Mouse (Mus musculus) liver, embryonic 14.5 days (tissue): ENCODE results near the gene Defb48. TPM values are rescaled to one million over a fixed set of nuclear protein-coding genes. Genes with fewer than 3 reads are reported as not detected.
A peak's percentile ranks its signal among the peaks of the same experiment; 100 is the strongest.

Experiments
- ATAC-seq: fragments of 200-750 bp; cut with Nextera tagmentation; 2 replicates; pipeline ENCODE4 v1.8.0; 2017; ENCODE audit warnings: moderate number of reproducible peaks, mild to moderate bottlenecking, moderate library complexity; ENCODE audit not compliant: insufficient read depth
- DNase-seq, 3 experiments: peaks; one replicate each; pipeline ENCODE4 v3.0.0-alpha.2; 2012 to 2013; ENCODE audit warnings: low read depth in 3 of 3, low spot score in 3 of 3
- H3K27ac ChIP-seq: fragments of 300-500 bp; sonication (generic); 2 replicates; pipeline ENCODE4 v1.5.1; 2014; ENCODE audit warnings: moderate library complexity, mild to moderate bottlenecking, control low read depth, inconsistent platforms
- H3K27me3 ChIP-seq: fragments of 300-500 bp; sonication (generic); 2 replicates; pipeline ENCODE4 v1.6.1; 2014; ENCODE audit warnings: mild to moderate bottlenecking, low read length, moderate library complexity; ENCODE audit not compliant: control insufficient read depth, insufficient read depth
- H3K36me3 ChIP-seq: fragments of 300-500 bp; sonication (generic); replicated peaks from 2 replicates; pipeline ENCODE4 v1.6.1; 2014; ENCODE audit warnings: low read depth; ENCODE audit not compliant: control insufficient read depth, insufficient read depth
- H3K4me1 ChIP-seq, 2 experiments: fragments of 200-500 bp in 1 of 2; fragments of 300-500 bp in 1 of 2; sonication (generic) in 1 of 2; replicated peaks; 2 replicates each; pipeline ENCODE4 v1.6.1; 2012 to 2014; ENCODE audit warnings: antibody characterized with exemption in 1 of 2, inconsistent platforms in 1 of 2, low read length in 1 of 2; ENCODE audit not compliant: control insufficient read depth in 2 of 2, insufficient read depth in 2 of 2
- H3K4me2 ChIP-seq: fragments of 300-500 bp; sonication (generic); 2 replicates; pipeline ENCODE4 v1.6.1; 2014; ENCODE audit warnings: low read depth, mild to moderate bottlenecking, control low read depth, moderate library complexity
- H3K4me3 ChIP-seq, 2 experiments: fragments of 200-500 bp in 1 of 2; fragments of 300-500 bp in 1 of 2; sonication (generic) in 1 of 2; 2 replicates each; pipeline ENCODE4 v1.5.1; 2012 to 2014; ENCODE audit warnings: low read depth in 2 of 2, low read length in 2 of 2, mild to moderate bottlenecking in 2 of 2, control low read depth in 1 of 2, inconsistent platforms in 1 of 2, moderate library complexity in 1 of 2; ENCODE audit not compliant: insufficient read depth in 1 of 2
- H3K9ac ChIP-seq: fragments of 300-500 bp; sonication (generic); replicated peaks from 2 replicates; pipeline ENCODE4 v1.6.1; 2014; ENCODE audit warnings: mild to moderate bottlenecking, control low read depth, moderate library complexity
- H3K9me3 ChIP-seq: fragments of 300-500 bp; sonication (generic); 2 replicates; pipeline ENCODE4 v1.6.1; 2016; ENCODE audit warnings: low read length, mixed read lengths; ENCODE audit not compliant: control insufficient read depth
- CTCF ChIP-seq: IDR thresholded peaks from 2 replicates; pipeline ENCODE4 v1.5.1; 2016; ENCODE audit warnings: antibody characterized with exemption, low read depth, control low read depth
- EP300 ChIP-seq: IDR thresholded peaks from 2 replicates; pipeline ENCODE4 v1.6.1; 2016; ENCODE audit warnings: antibody characterized with exemption, low read depth
- WGBS: fragments of 180-500 bp; shearing (Covaris S2); extraction: QIAGEN DNeasy Blood & Tissue Kit; methylation state at CpG from one replicate; pipeline ENCODE4 v1.1.7; 2014; ENCODE audit not compliant: insufficient replicate concordance; 5-methylcytosine and 5-hydroxymethylcytosine counted together
- polyA plus RNA-seq, 2 experiments: library from polyadenylated mRNA; depleted of rRNA in 1 of 2; stranded (reverse) in 1 of 2; unstranded in 1 of 2; fragments of >200 nt; fragmentation: Nextera tagmentation in 1 of 2; extraction: Ambion mirVana in 1 of 2; gene quantifications; 2 replicates each; pipeline versions ENCODE4 v1.2.1 to v1.2.3; 2012 to 2014

The Defb48 gene
- polyA plus RNA-seq, 2 experiments, result not detected

- TF ChIP-seq EP300, result no peak
- no peak for TF ChIP-seq CTCF
- Histone ChIP-seq H3K4me1 (no peaks in the 10 kb centered on the region; a peak in 1 of 4 replicates), H3K36me3 (no peaks in the 10 kb centered on the region), H3K9ac (no peak overlapping the region), H3K27me3 (no peaks in the 10 kb centered on the region), H3K9me3 (no peaks in the 10 kb centered on the region), H3K4me2 (no peak overlapping the region), H3K27ac (no peak overlapping the region), H3K4me3 (no peak overlapping the region)
- 22% methylated on average over 1 of the region's 1 CpGs for WGBS
- no peak for ATAC-seq
- DNase-seq, result no peak
Measured at GRCm38 (mm10) chr14:62979815-62980214, 4.5 kb downstream of the Defb48 start.

GRCm38 (mm10) chr14:62975046-62975445 is 9.3 kb downstream of the Defb48 start:
- no peak for ATAC-seq
- H3K4me3 ChIP-seq, result no peak overlapping the region

DNA sequence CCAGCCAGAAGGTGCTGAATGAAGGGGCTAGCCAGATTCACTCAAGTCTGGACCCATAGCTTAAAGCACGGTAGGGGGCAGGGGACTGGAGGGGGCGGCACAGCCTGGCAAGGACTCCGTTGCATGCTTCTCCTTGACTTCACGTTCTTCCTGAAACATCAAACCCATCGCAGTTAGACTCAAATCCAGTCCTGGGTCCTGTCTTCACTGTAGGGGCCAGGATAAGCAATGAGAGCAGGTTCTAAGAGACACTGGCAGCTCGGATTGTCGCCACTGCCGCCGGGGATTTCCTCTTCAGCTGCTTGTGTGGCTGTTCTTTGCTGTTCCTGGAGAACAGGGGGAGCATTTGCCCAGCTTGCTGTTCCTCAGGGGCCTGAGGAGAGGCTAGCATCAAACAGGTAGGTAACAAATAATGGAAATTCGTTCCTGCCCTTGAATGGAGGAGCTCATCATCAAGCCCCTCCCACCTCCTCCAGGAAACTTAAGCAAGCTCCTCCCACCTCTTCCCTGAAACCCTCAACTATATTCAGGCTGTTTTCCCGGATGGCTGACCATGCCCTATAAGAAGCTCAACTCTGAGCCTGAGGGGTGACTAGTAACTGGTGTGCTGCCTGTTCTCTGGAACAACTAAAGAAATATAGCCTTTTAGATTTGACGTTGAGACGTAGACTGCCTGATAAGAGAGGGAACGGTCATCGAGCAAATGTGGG is 18.3 kb downstream of the Defb48 start:
- TF ChIP-seq EP300 (no peak), CTCF (no peak)
- 20% methylated on average over 15 of the region's 15 CpGs for WGBS

More at GRCm38 (mm10) chr14:62975046-62975445, 9.3 kb downstream of the Defb48 start:
- WGBS, result 9% methylated on average over 5 of the region's 5 CpGs
- H3K27me3 ChIP-seq, result no peaks in the 10 kb centered on the region
- DNase-seq, result peak; percentile 9 to 23 (median 17)
- H3K9ac ChIP-seq, result no peak overlapping the region
- no peak overlapping the region for H3K27ac ChIP-seq
- no peaks in the 10 kb centered on the region for H3K9me3 ChIP-seq
- H3K4me2 ChIP-seq, result no peak overlapping the region
- TF ChIP-seq EP300, result no peak
- peak; percentile 74 for TF ChIP-seq CTCF
- no peaks in the 10 kb centered on the region for H3K36me3 ChIP-seq
- H3K4me1 ChIP-seq, result no peaks in the 10 kb centered on the region; a peak in 1 of 4 replicates

GRCm38 (mm10) chr14:62965342-62965741 is 19.0 kb downstream of the Defb48 start:
- TF ChIP-seq EP300 (no peak), CTCF (0 out of 2 replicates have a peak, but pooled peaks have one; percentile 8)
- H3K4me2 ChIP-seq, result no peak overlapping the region
- ATAC-seq, result no peak
- H3K36me3 ChIP-seq, result no peaks in the 10 kb centered on the region
- no peak overlapping the region for H3K4me3 ChIP-seq
- no peaks in the 10 kb centered on the region for H3K27me3 ChIP-seq
- H3K4me1 ChIP-seq, result no peaks in the 10 kb centered on the region
- no peak overlapping the region for H3K9ac ChIP-seq
- DNase-seq, result no peak
- WGBS, result 62% methylated on average over 5 of the region's 5 CpGs
- no peak overlapping the region for H3K27ac ChIP-seq
- H3K9me3 ChIP-seq, result no peaks in the 10 kb centered on the region

More for the DNA sequence above, 18.3 kb downstream of the Defb48 start:
- no peak for ATAC-seq
- no peaks in the 10 kb centered on the region for H3K36me3 ChIP-seq
- DNase-seq, result no peak
- H3K4me3 ChIP-seq, result peak overlapping the region in 1 of 2 experiments; percentile 0; a peak in 1 of 4 replicates
- no peaks in the 10 kb centered on the region for H3K4me1 ChIP-seq
- H3K27me3 ChIP-seq, result no peaks in the 10 kb centered on the region
- no peak overlapping the region for H3K9ac ChIP-seq
- H3K9me3 ChIP-seq, result no peaks in the 10 kb centered on the region
- peak overlapping the region; percentile 36 for H3K4me2 ChIP-seq
- no peak overlapping the region for H3K27ac ChIP-seq

DNA sequence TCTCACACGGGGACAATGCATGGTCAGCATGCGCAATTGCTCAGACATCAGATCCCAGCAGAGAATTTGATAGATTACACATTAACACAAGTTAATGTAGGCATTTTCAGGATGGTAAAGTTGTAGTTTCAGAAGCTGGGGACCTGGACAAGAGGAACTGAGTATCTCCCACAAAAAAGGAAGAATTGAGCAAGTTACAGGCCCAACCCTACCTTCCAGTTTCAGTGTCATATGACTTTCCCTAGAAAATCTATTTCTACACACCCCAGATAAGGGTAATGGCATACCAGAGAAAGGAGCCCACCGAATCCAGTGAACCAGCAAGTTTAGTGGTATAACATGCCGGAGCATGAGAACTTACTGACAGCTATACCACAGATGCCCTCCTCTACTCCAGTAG is 20.7 kb downstream of the Defb48 start:
- no peaks in the 10 kb centered on the region for H3K36me3 ChIP-seq
- H3K4me1 ChIP-seq, result no peaks in the 10 kb centered on the region
- no peak overlapping the region for H3K4me3 ChIP-seq
- 66% methylated on average over 4 of the region's 4 CpGs for WGBS
- H3K9ac ChIP-seq, result no peak overlapping the region
- no peak overlapping the region for H3K27ac ChIP-seq
- no peaks in the 10 kb centered on the region for H3K27me3 ChIP-seq
- TF ChIP-seq EP300 (no peak), CTCF (no peak)
- no peaks in the 10 kb centered on the region for H3K9me3 ChIP-seq
- ATAC-seq (no peak), DNase-seq (no peak)
- no peak overlapping the region for H3K4me2 ChIP-seq
